Mouse (Mus musculus): ENCODE data around the gene Vmn2r49. TPM values are rescaled to one million over a fixed set of nuclear protein-coding genes. Genes with fewer than 3 reads are reported as not detected.

The Vmn2r49 gene
- not detected for polyA plus RNA-seq (2014; fragmentation: Illumina TruSeq; extraction: RNeasy Lipid Tissue Mini Kit (QIAGEN cat#74804); ENCODE audit: low read depth, low replicate concordance)

GRCm38 (mm10) chr7:9992157-9992556 lies at the start of gene Vmn2r49:
Vmn2r49 (minus strand) TSS chr7:9992257.

GRCm38 (mm10) chr7:9953485-9953884 lies 38.6 kb downstream of the Vmn2r49 start, which contains the start of gene Vmn2r48:
Vmn2r48 (minus strand) TSS chr7:9953585.

Other genes with a start within 250 kb of the Vmn2r49 start
- gene Vmn2r46, start 221.7 kb downstream of the Vmn2r49 start, polyA plus RNA-seq (2014; fragmentation: Illumina TruSeq; extraction: RNeasy Lipid Tissue Mini Kit (QIAGEN cat#74804); ENCODE audit: low read depth, low replicate concordance) = not detected
- gene Vmn2r47, start 150.9 kb downstream of the Vmn2r49 start, polyA plus RNA-seq (2014; fragmentation: Illumina TruSeq; extraction: RNeasy Lipid Tissue Mini Kit (QIAGEN cat#74804); ENCODE audit: low read depth, low replicate concordance) = not detected
- gene Vmn2r48, start 38.7 kb downstream of the Vmn2r49 start, polyA plus RNA-seq (2014; fragmentation: Illumina TruSeq; extraction: RNeasy Lipid Tissue Mini Kit (QIAGEN cat#74804); ENCODE audit: low read depth, low replicate concordance) = not detected
- not detected for gene Vmn2r50, start 61.0 kb upstream of the Vmn2r49 start, polyA plus RNA-seq (2014; fragmentation: Illumina TruSeq; extraction: RNeasy Lipid Tissue Mini Kit (QIAGEN cat#74804); ENCODE audit: low read depth, low replicate concordance)
- not detected for gene Vmn2r51, start 113.5 kb upstream of the Vmn2r49 start, polyA plus RNA-seq (2014; fragmentation: Illumina TruSeq; extraction: RNeasy Lipid Tissue Mini Kit (QIAGEN cat#74804); ENCODE audit: low read depth, low replicate concordance)
- not detected for gene Vmn2r52, start 184.3 kb upstream of the Vmn2r49 start, polyA plus RNA-seq (2014; fragmentation: Illumina TruSeq; extraction: RNeasy Lipid Tissue Mini Kit (QIAGEN cat#74804); ENCODE audit: low read depth, low replicate concordance)

All from testis, adult 10 weeks (tissue).